Mouse (Mus musculus): Measurements from ENCODE around the gene Myl3. TPM values are rescaled to one million over a fixed set of nuclear protein-coding genes. Genes with fewer than 3 reads are reported as not detected.

Myl3 gene
- polyA plus RNA-seq, 1 experiment: 0.22 TPM

DNA sequence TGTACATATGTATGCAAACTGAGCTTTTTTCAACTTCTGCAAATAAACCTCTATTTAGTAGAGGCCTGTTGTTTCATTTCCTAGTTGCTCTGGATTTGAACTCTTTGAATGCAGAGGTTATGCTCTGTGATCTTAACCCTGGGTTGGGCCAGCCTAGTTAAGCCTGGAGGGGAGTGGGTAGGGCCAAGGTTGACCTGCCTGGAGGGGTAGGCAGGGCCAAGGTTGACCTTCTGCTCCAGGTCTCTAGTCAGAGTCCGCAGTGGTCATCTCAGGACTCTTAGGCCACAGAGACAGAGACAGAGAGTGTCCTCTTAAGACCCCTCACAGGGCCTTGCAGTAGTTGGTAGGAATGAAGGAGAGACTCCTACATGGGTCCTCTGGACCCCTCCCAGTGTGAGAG, 30.1 kb upstream of the Myl3 start:
- TF ChIP-seq E2F4 (IDR thresholded peaks at IDR 0.05; ENCODE audit: insufficient read depth) (no peak), MYOG (IDR thresholded peaks at IDR 0.05; ENCODE audit: control insufficient read depth in 1 of 3, insufficient read depth in 1 of 3, insufficient read length in 2 of 3, low read depth in 2 of 3) (no peak), SRF (IDR thresholded peaks at IDR 0.05; ENCODE audit: control insufficient read depth, insufficient read length, low read depth) (no peak), POLR2AphosphoS2 (IDR thresholded peaks at IDR 0.05; ENCODE audit: insufficient read length, low read depth) (no peak), MAX (IDR thresholded peaks at IDR 0.05; ENCODE audit: low read depth) (no peak), TCF3 (IDR thresholded peaks at IDR 0.05; ENCODE audit: insufficient read length, low read depth) (no peak), POLR2A (IDR thresholded peaks at IDR 0.05; ENCODE audit: insufficient read length, low read depth) (no peak), USF1 (IDR thresholded peaks at IDR 0.05; ENCODE audit: low read depth) (no peak), TCF12 (IDR thresholded peaks at IDR 0.05; ENCODE audit: insufficient read depth, poor library complexity, severe bottlenecking) (no peak), MYOD1 (IDR thresholded peaks at IDR 0.05; ENCODE audit: control insufficient read depth in 1 of 3, insufficient read length in 2 of 3, low read depth in 2 of 3) (no peak), REST (IDR thresholded peaks at IDR 0.05; ENCODE audit: insufficient read depth, insufficient read length) (no peak), CEBPB (IDR thresholded peaks at IDR 0.05; ENCODE audit: insufficient read depth, poor library complexity, severe bottlenecking) (no peak)
- no peak overlapping the region for H3ac ChIP-seq (ENCODE audit: control insufficient read depth, insufficient read length)
- no peaks in the 10 kb centered on the region for H3K27me3 ChIP-seq (ENCODE audit: control insufficient read depth, insufficient read depth, insufficient read length)
- H3K79me2 ChIP-seq (ENCODE audit: control insufficient read depth, insufficient read depth): no peaks in the 10 kb centered on the region
- peaks cover 10% of the 10 kb centered on the region for H3K36me3 ChIP-seq (ENCODE audit: control insufficient read depth, insufficient read depth)
- H3K4me2 ChIP-seq (ENCODE audit: low read depth): no peak overlapping the region
- H3K4me3 ChIP-seq: no peak overlapping the region

DNA sequence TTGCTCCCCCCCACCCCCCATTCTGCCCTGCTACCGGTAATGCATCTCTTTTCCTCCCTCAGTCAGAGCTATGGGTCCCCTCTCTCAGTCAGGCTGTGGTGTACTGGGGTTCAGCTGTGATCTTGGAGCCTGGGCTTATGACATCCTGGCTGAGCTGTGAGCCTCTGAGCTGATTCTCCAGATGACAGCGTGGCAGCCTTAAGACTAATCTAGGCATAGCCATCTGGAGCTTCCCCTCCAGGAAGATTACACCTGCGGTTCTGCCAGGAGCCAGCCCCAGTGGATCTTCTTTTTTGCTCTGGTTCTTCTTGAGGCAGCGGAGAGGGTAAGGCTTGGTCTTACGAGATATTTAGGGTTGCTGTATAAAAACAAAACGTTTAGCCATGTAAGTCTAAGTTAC, 29.7 kb upstream of the Myl3 start:
- no peak overlapping the region for H3K4me3 ChIP-seq
- H3K79me2 ChIP-seq (ENCODE audit: control insufficient read depth, insufficient read depth): no peaks in the 10 kb centered on the region
- no peak overlapping the region for H3ac ChIP-seq (ENCODE audit: control insufficient read depth, insufficient read length)
- no peaks in the 10 kb centered on the region for H3K27me3 ChIP-seq (ENCODE audit: control insufficient read depth, insufficient read depth, insufficient read length)
- H3K36me3 ChIP-seq (ENCODE audit: control insufficient read depth, insufficient read depth): peaks cover 10% of the 10 kb centered on the region
- no peak overlapping the region for H3K4me2 ChIP-seq (ENCODE audit: low read depth)
- TF ChIP-seq MYOG (IDR thresholded peaks at IDR 0.05; ENCODE audit: control insufficient read depth in 1 of 3, insufficient read depth in 1 of 3, insufficient read length in 2 of 3, low read depth in 2 of 3) (no peak), TCF3 (IDR thresholded peaks at IDR 0.05; ENCODE audit: insufficient read length, low read depth) (no peak), TCF12 (IDR thresholded peaks at IDR 0.05; ENCODE audit: insufficient read depth, poor library complexity, severe bottlenecking) (no peak), REST (IDR thresholded peaks at IDR 0.05; ENCODE audit: insufficient read depth, insufficient read length) (no peak), CEBPB (IDR thresholded peaks at IDR 0.05; ENCODE audit: insufficient read depth, poor library complexity, severe bottlenecking) (no peak), USF1 (IDR thresholded peaks at IDR 0.05; ENCODE audit: low read depth) (no peak), E2F4 (IDR thresholded peaks at IDR 0.05; ENCODE audit: insufficient read depth) (no peak), MAX (IDR thresholded peaks at IDR 0.05; ENCODE audit: low read depth) (no peak), SRF (IDR thresholded peaks at IDR 0.05; ENCODE audit: control insufficient read depth, insufficient read length, low read depth) (no peak), MYOD1 (IDR thresholded peaks at IDR 0.05; ENCODE audit: control insufficient read depth in 1 of 3, insufficient read length in 2 of 3, low read depth in 2 of 3) (no peak), POLR2AphosphoS2 (IDR thresholded peaks at IDR 0.05; ENCODE audit: insufficient read length, low read depth) (no peak), POLR2A (IDR thresholded peaks at IDR 0.05; ENCODE audit: insufficient read length, low read depth) (no peak)

- no peak overlapping the region for H3K4me3 ChIP-seq
- no peaks in the 10 kb centered on the region for H3K79me2 ChIP-seq (ENCODE audit: control insufficient read depth, insufficient read depth)
- TF ChIP-seq REST (IDR thresholded peaks at IDR 0.05; ENCODE audit: insufficient read depth, insufficient read length): no peak
- TF ChIP-seq TCF3 (IDR thresholded peaks at IDR 0.05; ENCODE audit: insufficient read length, low read depth): no peak
- TF ChIP-seq MAX (IDR thresholded peaks at IDR 0.05; ENCODE audit: low read depth): no peak
- TF ChIP-seq POLR2A (IDR thresholded peaks at IDR 0.05; ENCODE audit: insufficient read length, low read depth): no peak
- TF ChIP-seq MYOD1 (IDR thresholded peaks at IDR 0.05; ENCODE audit: control insufficient read depth in 1 of 3, insufficient read length in 2 of 3, low read depth in 2 of 3): no peak
- no peak for TF ChIP-seq TCF12 (IDR thresholded peaks at IDR 0.05; ENCODE audit: insufficient read depth, poor library complexity, severe bottlenecking)
- no peak for TF ChIP-seq SRF (IDR thresholded peaks at IDR 0.05; ENCODE audit: control insufficient read depth, insufficient read length, low read depth)
- no peak for TF ChIP-seq MYOG (IDR thresholded peaks at IDR 0.05; ENCODE audit: control insufficient read depth in 1 of 3, insufficient read depth in 1 of 3, insufficient read length in 2 of 3, low read depth in 2 of 3)
- TF ChIP-seq CEBPB (IDR thresholded peaks at IDR 0.05; ENCODE audit: insufficient read depth, poor library complexity, severe bottlenecking): no peak
- no peak for TF ChIP-seq USF1 (IDR thresholded peaks at IDR 0.05; ENCODE audit: low read depth)
- no peak for TF ChIP-seq E2F4 (IDR thresholded peaks at IDR 0.05; ENCODE audit: insufficient read depth)
- TF ChIP-seq POLR2AphosphoS2 (IDR thresholded peaks at IDR 0.05; ENCODE audit: insufficient read length, low read depth): no peak
- H3K4me2 ChIP-seq (ENCODE audit: low read depth): no peak overlapping the region
- no peaks in the 10 kb centered on the region for H3K27me3 ChIP-seq (ENCODE audit: control insufficient read depth, insufficient read depth, insufficient read length)
- H3K36me3 ChIP-seq (ENCODE audit: control insufficient read depth, insufficient read depth): peaks cover 10% of the 10 kb centered on the region
- H3ac ChIP-seq (ENCODE audit: control insufficient read depth, insufficient read length): no peak overlapping the region
Measured at GRCm38 (mm10) chr9:110712545-110712944, 29.1 kb upstream of the Myl3 start.

GRCm38 (mm10) chr9:110713389-110713788, 28.3 kb upstream of the Myl3 start:
- TF ChIP-seq REST (IDR thresholded peaks at IDR 0.05; ENCODE audit: insufficient read depth, insufficient read length): no peak
- TF ChIP-seq POLR2AphosphoS2 (IDR thresholded peaks at IDR 0.05; ENCODE audit: insufficient read length, low read depth): no peak
- no peak for TF ChIP-seq CEBPB (IDR thresholded peaks at IDR 0.05; ENCODE audit: insufficient read depth, poor library complexity, severe bottlenecking)
- no peak for TF ChIP-seq USF1 (IDR thresholded peaks at IDR 0.05; ENCODE audit: low read depth)
- TF ChIP-seq MYOG (IDR thresholded peaks at IDR 0.05; ENCODE audit: control insufficient read depth in 1 of 3, insufficient read depth in 1 of 3, insufficient read length in 2 of 3, low read depth in 2 of 3): no peak
- TF ChIP-seq TCF3 (IDR thresholded peaks at IDR 0.05; ENCODE audit: insufficient read length, low read depth): no peak
- TF ChIP-seq SRF (IDR thresholded peaks at IDR 0.05; ENCODE audit: control insufficient read depth, insufficient read length, low read depth): no peak
- H3K36me3 ChIP-seq (ENCODE audit: control insufficient read depth, insufficient read depth): peaks cover 10% of the 10 kb centered on the region
- H3K4me2 ChIP-seq (ENCODE audit: low read depth): no peak overlapping the region
- H3K27me3 ChIP-seq (ENCODE audit: control insufficient read depth, insufficient read depth, insufficient read length): no peaks in the 10 kb centered on the region
- no peak overlapping the region for H3ac ChIP-seq (ENCODE audit: control insufficient read depth, insufficient read length)
- H3K4me3 ChIP-seq: no peak overlapping the region
- H3K79me2 ChIP-seq (ENCODE audit: control insufficient read depth, insufficient read depth): no peaks in the 10 kb centered on the region
